In the genomic region with DNA sequence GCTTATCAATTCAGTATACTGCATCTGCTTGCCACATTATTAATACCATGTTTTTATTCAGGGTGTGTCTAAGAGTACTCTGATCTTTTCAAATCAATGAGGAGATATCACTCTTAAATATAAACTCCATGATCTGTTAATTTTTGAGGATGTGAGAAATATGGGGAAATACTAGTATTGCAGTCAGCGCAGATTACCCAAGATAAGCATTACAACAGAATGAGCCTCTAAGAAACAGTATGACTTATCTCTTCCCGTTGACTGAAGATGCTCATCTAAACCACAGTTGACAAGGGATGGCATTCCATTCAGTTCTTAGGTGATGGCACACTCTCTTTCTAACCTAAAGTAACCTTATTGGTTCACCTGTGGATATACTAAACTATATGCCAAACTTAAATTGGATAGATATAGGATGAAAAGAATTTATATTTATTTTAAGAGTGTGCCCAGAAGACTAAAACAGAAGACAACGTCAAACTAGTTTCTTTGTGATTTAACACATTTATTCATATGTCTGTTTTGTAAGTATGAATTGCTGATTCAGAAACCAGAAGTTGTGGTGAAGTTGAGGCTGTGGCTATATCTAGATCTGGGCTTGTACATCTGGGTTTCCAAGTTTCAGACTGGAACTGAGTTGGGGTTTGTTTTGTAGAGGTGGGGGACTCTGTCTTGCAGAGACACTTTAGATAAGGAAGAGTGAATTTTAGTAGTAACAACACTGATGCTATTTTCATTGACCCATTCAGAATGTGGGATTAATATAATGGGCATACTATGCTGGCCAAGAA, we compare ENCODE assay signal across 20 mouse cellular contexts.
"Had no signal": no experiment of that assay in that cellular context is flagged by ENCODE, and none has a peak within 500 bp of the region (broad histone marks: within the 10 kb centered on the region; RNA-seq: fewer than 3 reads in every experiment).

No protein-coding gene starts in this region.

- H3K9ac ChIP-seq: limb, embryonic 13.5 days; liver, embryonic 13.5 days; lung, embryonic 15.5 days; midbrain, embryonic 13.5 days had no signal

- H3K9me3 ChIP-seq: limb, embryonic 13.5 days; liver, embryonic 13.5 days; lung, embryonic 15.5 days; megakaryocyte, embryonic 14.5 days; midbrain, embryonic 10.5 days; midbrain, embryonic 13.5 days had no signal

- ATAC-seq: inflammation-experienced regulatory T-cells, adult 6 months; intestine, embryonic 16.5 days; midbrain, embryonic 13.5 days; midbrain, embryonic 16.5 days had no signal

- H3K27me3 ChIP-seq: limb, embryonic 13.5 days; liver, embryonic 13.5 days; lung, embryonic 15.5 days; megakaryocyte, embryonic 14.5 days; midbrain, embryonic 13.5 days had no signal

- H3K4me1 ChIP-seq: liver, embryonic 13.5 days; lung, embryonic 15.5 days; megakaryocyte, embryonic 14.5 days; midbrain, embryonic 10.5 days had no signal

- H3K36me3 ChIP-seq: limb, embryonic 13.5 days; liver, embryonic 13.5 days; lung, embryonic 15.5 days; midbrain, embryonic 10.5 days; midbrain, embryonic 13.5 days had no signal

- DNase-seq: kidney, adult 18-20 months; kidney, adult 9 months; kidney, postnatal 14 days; kidney, postnatal 4 days; liver; liver, embryonic 13.5 days; lung, postnatal 10 days; lung, postnatal 4 days; thymus, adult 2 months; thymus, postnatal 14 days; thymus, postnatal 4 days had no signal

- H3K4me2 ChIP-seq: limb, embryonic 13.5 days; liver, embryonic 13.5 days; lung, embryonic 15.5 days; midbrain, embryonic 13.5 days had no signal

- H3K4me3 ChIP-seq: limb, embryonic 13.5 days; liver, embryonic 13.5 days; lung, embryonic 15.5 days; megakaryocyte, embryonic 14.5 days; midbrain, embryonic 10.5 days; midbrain, embryonic 13.5 days had no signal

- H3K27ac ChIP-seq: limb, embryonic 13.5 days; liver, embryonic 13.5 days; lung, embryonic 15.5 days; midbrain, embryonic 10.5 days; midbrain, embryonic 13.5 days; stomach, postnatal 0 days had no signal
